Mouse (Mus musculus) cerebellum, adult 8-10 months (tissue): ENCODE data around the gene Trit1.

ENCODE experiments used
- DNase-seq: peaks from one replicate; pipeline ENCODE4 v3.0.0; 2022

Trit1 gene

DNA sequence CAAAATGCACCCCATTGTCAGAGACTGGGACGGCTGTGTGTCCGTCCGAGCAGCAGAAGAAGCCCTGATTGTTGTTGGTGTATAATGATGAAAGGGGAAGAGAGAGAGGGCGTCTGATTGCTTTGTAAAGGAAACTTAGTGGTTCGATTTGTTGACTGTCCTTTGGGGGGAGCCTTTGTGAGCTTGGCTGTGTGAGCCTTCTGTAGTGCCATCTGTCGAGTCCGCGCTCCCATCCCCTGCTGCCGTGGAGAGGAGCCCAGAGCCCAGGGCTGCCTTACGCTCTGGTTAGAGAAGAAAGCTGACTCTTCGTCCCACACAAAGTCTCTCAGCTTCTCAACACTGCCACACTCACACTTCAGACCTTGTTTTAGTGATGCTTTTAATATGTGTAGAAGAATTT, 36.8 kb downstream of the Trit1 start:
- peak; percentile 74 for DNase-seq

- DNase-seq: no peak
Measured at GRCm38 (mm10) chr4:123054172-123054790, 37.9 kb downstream of the Trit1 start.

- no peak for DNase-seq
Measured at GRCm38 (mm10) chr4:123056560-123057109, 40.2 kb downstream of the Trit1 start.

DNA sequence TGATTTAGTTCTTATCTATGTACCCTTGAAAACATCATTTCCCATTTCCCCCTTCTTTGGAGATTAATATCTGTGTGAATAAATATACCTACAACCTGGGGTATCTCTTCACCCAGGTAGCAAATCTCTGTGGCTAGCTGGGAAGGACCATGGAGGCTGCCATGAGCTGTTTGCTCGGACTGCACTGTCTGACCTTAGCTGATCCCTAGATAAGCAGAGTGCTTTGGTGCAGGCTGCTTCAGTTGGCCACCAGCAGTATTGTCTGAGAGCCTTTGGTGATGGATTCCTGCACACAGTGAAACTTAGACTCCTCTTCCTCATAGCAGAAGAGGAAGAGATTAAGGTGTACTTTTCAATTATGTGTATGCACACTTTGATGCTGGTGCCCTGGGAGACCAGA, 41.6 kb downstream of the Trit1 start:
- DNase-seq: no peak

DNA sequence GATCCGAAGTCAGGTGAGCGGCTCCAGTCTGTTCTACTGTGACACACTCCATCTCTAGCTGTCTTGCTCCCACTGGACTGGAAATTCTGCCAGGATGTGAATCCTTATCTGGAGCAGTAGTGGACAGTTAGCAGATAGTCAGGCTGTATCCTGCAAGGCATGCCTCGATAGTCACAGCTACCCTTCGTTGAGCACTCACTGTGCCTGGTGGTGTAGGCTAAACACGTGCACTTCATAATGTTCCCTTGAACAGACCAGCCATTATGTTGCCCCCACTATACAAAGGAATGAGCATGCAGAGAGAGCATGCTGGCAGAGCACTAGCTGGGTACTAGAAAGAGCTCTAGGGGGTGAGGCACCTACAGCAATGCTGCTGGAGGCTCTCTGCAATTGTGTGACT, 45.3 kb downstream of the Trit1 start:
- DNase-seq: no peak

DNA sequence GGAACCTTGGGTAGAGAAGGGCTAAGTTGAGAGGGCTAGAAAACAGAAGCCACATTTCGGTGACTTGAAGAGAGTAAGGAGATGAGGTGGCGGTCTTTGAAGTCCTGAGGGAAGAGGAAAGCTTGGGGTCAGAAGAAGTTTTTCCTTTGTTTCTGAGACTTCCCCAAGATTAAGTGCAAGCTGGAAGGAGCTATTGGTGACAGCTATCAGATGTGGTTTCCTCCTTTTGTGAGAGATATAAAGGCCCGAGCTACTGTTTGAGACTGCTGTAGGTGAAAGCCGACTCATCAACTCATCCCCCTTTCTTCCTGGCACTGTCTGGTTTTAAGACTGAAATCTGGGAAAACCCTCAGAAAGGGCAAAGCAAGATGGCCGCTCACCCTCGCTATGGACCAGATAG, 52.2 kb downstream of the Trit1 start:
- DNase-seq: no peak

- DNase-seq: no peak
Measured at GRCm38 (mm10) chr4:123071266-123071966, 55.0 kb downstream of the Trit1 start.

DNA sequence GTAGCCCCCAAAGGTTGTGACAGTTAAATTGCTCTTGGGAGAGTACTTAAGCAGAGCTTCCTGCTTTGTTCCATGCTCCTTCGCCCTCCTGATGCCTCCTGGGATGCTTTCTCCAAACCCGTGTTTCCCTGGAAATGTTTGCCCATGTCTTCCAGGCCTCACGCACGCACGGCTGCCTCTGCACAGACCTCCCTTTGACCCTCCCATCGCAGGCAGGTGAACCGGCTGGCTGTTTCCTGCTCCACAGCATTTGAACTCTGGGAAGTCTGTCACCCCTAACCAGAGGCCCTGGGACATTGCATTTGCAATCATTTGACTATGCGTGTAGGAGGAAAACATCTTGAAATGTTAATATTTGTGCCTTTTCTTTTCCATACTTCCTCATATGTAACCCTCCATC, 60.5 kb downstream of the Trit1 start:
- DNase-seq: no peak

DNA sequence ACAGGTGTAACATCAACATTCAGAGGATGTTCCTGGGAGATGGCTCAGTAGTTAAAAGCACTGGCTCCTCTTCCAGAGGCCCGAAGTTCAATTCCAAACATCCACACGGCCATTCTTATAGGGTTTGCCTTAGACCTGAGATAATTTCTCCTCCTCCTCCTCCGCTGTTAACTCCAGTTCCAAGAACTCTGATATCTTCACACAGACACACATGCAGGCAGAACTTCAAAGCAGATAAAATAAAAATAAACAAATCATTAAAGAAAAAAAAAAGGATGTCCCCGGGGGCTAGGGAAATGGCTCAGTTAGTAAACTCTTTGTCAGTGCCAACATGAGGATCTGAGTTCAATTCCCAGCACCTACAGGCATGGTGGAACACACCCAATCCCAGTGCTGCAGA, 61.8 kb downstream of the Trit1 start:
- no peak for DNase-seq

GRCm38 (mm10) chr4:123080791-123081190, 64.4 kb downstream of the Trit1 start:
- DNase-seq: peak; percentile 24

DNA sequence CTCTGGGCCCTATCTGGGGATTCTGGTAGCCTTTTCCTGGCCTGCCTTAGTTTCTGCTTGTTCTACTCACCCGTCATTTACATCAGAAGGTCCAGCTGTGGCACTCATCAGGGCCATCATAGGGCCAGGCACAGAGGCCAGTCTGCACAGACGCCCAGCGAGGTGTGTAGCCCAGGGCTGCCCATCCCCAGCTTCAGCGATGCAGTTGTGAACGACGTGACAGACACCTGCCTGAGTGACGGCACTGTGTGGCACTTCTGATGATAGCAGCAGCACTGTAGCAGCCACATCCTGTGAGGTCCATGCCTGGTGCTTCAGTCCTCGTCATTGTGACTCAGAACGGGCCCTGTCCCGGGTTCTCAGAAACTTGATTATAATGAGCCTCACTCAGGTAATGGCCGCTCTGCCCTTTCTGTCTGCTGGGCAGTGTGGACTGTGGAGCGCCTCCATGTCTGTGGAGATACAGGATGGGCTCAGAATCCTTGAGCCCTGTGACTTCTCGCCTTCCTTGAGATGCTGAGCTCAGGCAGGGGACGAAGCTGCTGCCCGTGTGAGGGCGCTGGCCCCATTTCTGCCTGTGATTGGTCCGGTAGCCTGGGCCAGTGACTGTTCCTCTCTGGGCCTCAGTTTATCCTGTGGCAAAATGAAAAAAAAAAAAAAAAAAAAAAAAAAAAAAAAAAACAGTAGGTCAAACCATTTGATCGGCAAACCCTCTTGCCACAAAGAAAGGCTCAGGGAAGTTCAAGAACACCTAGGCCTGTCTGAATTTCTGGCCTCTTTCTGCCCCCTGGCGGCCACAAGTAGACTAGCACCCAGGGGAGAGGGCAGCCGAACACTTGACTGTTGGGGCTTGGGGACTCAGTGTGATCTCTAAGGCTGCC, 66.1 kb downstream of the Trit1 start:
- peak; percentile 69 for DNase-seq

- no peak for DNase-seq
Measured at GRCm38 (mm10) chr4:123083323-123083902, 67.0 kb downstream of the Trit1 start.

GRCm38 (mm10) chr4:123085290-123085689, 68.9 kb downstream of the Trit1 start:
- DNase-seq: no peak

- no peak for DNase-seq
Measured at GRCm38 (mm10) chr4:123086381-123086780, 70.0 kb downstream of the Trit1 start.

DNA sequence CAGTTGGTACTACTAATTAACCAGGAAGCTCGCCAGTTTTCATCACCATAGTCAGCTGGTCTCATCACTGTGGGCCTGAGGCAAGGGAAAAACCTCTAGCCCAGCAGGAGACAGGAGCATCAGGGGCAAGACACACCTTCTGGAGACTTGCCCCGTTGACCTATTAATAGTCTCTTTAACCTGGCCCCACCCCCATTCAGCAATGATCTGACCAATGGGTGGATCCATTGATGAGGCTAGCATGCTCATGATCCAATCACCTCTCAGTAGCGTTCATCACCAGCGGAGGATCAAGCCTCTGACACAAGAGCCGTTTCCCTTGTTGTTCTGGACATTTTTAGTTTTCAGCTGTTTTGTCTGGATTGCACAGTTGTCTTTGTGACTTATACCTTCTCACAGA, 76.2 kb downstream of the Trit1 start:
- no peak for DNase-seq

DNA sequence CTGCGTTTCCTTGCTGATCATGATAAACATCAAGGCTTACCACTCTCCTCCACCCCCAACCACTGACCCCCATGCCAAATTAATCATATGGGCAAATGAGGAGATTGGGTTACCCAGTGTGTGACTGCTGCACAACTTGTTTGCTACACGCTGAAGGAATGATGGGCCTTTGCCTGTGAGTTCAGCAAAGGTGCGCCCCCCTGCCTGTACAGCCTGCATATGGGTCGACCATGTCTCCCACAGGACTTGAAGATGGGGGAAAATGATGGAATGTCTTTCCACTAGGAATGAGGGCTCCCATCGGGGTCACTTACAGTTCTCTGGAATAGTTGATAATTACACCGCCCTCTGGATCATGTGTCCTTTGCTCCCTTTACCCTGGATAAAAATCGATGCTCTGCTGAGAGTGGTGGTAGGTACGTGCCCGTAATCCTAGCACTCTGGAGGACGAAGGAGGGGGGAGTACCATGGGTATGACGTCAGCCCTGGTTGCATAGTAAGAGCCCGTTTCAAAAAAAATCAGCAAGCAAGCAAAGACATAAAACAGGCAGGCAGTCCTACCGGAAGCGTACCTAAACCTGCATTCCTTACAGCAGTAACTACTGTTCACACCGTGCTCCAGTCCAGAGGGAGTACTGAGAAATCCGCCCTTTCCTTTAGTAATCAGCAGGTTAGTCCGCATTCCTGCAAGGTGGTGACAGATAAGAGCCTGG, 76.8 kb downstream of the Trit1 start:
- DNase-seq: no peak

- no peak for DNase-seq
Measured at GRCm38 (mm10) chr4:123093869-123094268, 77.5 kb downstream of the Trit1 start.
